Mouse (Mus musculus) adrenal gland, adult 18-20 months (tissue): ENCODE results near the gene Gprc5c. TPM values are rescaled to one million over a fixed set of nuclear protein-coding genes. Genes with fewer than 3 reads are reported as not detected.
A peak's percentile ranks its signal among the peaks of the same experiment; 100 is the strongest.
"Not testable (repeated sequence)": the region's sequence is repeated elsewhere in the genome, so short reads cannot be mapped to it uniquely, and the experiment has no call there.

ENCODE experiments used
- DNase-seq, 2 experiments: peaks; one replicate each; pipeline ENCODE4 v3.0.0; 2021 to 2022; ENCODE audit warnings: low spot score in 2 of 2
- total RNA-seq, 2 experiments: library from RNA; stranded (reverse); gene quantifications; 1 replicate in 1 of 2; 2 replicates in 1 of 2; pipeline ENCODE4 v1.2.3; 2021

Gprc5c gene
- total RNA-seq, 2 experiments from 2014 or later: 2.5 to 4.6 TPM

DNA sequence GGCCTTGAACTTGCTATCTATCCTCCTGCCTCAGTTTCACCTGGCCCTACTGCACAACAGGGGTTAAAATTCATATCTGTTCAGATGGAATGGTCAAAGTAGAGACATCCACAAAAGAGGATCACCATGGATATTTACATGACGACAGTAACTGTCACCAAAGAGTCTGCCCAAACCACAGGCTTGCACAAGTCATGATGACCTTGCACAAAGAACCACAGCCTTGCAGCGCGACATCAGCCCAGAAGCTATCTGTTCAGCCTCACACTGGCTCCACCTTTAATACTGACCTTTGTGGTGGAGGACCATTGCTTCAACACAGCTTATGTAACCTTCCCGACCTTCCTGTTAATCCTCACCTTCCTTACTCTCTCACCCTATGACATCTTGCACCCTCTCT, 56.6 kb downstream of the Gprc5c start:
- DNase-seq: peak in 1 of 2 experiments; percentile 30

DNA sequence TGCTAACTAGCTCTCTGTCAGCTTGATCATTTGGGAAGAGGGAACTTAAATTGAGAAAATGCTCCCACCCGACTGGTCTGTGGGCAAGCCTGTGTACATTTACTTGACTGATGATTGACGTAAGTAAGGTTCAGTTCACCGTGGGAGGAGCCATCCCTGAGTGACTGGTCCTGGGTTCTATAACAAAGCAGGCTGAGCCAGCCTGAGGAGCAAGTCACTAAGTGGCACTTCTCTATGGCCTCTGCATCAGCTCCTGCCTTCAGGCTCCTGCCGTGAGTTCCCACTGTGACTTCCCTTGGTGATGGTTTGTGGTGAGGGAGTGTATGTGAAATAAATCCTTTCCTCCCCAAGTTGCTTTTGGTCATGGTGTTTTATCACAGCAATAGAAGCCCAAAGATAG, 57.1 kb downstream of the Gprc5c start:
- no peak for DNase-seq

DNA sequence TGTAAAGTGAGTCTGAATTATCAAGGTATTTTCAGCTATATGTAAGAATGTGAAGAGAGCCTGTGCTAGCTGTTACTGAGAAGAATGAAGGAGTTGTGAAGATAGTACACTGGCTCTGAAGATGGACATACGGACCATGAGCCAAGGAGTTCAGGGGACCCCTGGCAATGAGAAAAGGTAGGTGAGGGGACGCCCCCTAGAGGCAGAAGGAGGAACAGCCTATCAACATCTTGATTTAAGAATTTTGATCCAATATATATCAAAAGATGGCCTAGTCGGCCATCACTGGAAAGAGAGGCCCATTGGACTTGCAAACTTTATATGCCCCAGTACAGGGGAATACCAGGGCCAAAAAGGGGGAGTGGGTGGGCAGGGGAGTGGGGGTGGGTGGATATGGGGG, 58.6 kb downstream of the Gprc5c start:
- not testable (repeated sequence) for DNase-seq

DNA sequence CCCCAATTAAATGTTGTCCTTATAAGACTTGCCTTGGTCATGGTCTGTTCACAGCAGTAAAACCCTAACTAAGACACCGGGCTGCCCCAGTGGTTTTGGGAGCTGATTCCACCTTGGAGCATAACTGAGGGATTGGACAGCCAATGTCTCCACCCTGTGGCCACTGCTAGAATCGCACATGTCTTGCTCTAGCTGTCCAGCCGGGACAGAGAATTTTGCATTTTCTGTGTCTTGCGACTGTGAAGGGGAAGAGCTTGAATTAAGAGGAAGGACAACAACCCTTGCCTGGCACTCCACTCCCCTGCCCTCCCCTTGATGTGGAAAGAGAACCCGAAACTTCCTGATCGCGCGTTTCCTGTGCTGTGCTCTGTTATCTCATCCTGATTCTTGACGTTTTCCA, 61.9 kb downstream of the Gprc5c start:
- DNase-seq: peak; percentile 71

DNA sequence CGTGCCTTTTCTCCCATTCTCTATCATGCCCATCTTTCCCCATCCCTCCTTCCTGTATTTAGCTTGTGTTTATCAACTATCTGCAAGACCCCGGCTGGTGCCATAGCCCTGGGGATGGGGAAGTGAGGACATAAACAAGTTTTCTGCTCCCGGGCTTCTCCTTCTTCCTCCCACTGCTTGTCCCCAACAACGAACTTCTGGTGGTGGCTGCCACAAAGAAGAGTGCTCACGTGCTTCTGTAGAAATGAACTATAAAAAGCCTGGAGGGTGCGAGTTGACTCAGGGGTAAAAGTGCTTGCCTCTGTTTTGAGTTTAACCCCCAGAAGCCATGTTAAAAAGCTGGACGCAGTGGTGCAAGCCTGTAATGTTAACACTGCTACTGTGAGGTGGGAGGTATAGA, 64.0 kb downstream of the Gprc5c start:
- DNase-seq: no peak

DNA sequence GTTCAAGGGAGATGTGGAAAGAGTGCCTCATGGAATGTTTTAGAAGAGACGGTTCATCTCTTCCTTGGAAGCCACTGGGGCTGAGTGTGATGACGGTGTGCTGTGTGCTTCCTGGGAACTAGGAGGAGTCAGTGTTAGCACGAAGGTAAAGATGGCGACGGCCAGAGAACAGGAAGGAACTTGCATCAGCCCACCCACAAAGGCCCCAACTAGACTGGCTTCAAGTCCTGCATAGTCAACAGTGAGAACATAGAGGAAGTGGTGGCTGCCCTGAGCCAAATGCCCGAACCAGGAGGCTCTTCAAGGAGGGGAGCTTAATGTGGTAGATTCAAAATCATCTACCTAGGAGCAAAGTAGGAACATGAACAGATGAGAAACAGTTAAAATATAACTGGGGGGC, 66.2 kb downstream of the Gprc5c start:
- DNase-seq: no peak

Other genes with a start within 250 kb of the Gprc5c start
- 1,000 to 10,000 TPM; 1,092 to 1,268 TPM for gene Rpl38, start 182.6 kb upstream of the Gprc5c start, total RNA-seq
- gene Ttyh2, start 175.7 kb upstream of the Gprc5c start, total RNA-seq: 10 to 100 TPM; 46.0 to 94.2 TPM
- under 1 TPM; 0.19 to 0.50 TPM for gene Dnaic2, start 123.7 kb upstream of the Gprc5c start, total RNA-seq
- gene Kif19a, start 85.8 kb upstream of the Gprc5c start, total RNA-seq: under 1 TPM; 0.66 to 0.93 TPM
- gene Btbd17, start 55.2 kb upstream of the Gprc5c start, total RNA-seq: not detected
- not detected for gene Gpr142, start 52.2 kb upstream of the Gprc5c start, total RNA-seq
- gene Cd300a, start 38.9 kb downstream of the Gprc5c start, total RNA-seq: 1 to 10 TPM; 1.3 to 3.3 TPM
- under 1 TPM; 0.40 to 0.80 TPM for gene Cd300lb, start 83.2 kb downstream of the Gprc5c start, total RNA-seq
- not detected for gene Cd300c, start 118.0 kb downstream of the Gprc5c start, total RNA-seq
- 1 to 10 TPM; 1.1 to 2.5 TPM for gene Cd300ld, start 138.8 kb downstream of the Gprc5c start, total RNA-seq
- 1 to 10 TPM; 5.3 to 8.6 TPM for gene Cd300c2, start 150.7 kb downstream of the Gprc5c start, total RNA-seq
- gene Cd300ld2, start 165.0 kb downstream of the Gprc5c start, total RNA-seq: not detected
- under 1 TPM in 1 of 2 experiments, not detected in 1; 0.74 TPM for gene Cd300ld4, start 175.9 kb downstream of the Gprc5c start, total RNA-seq
- 10 to 100 TPM in 1 of 2 experiments, 1 to 10 TPM in 1; 3.4 to 10.9 TPM for gene Cd300ld5, start 186.6 kb downstream of the Gprc5c start, total RNA-seq
- 10 to 100 TPM in 1 of 2 experiments, 1 to 10 TPM in 1; 8.6 to 10.5 TPM for gene Cd300ld3, start 197.3 kb downstream of the Gprc5c start, total RNA-seq
- gene Cd300e, start 211.0 kb downstream of the Gprc5c start, total RNA-seq: under 1 TPM; 0.46 to 0.64 TPM
- 1 to 10 TPM in 1 of 2 experiments, under 1 TPM in 1; 0.76 to 1.3 TPM for gene Rab37, start 240.3 kb downstream of the Gprc5c start, total RNA-seq